Mouse (Mus musculus) heart, postnatal 0 days (tissue): ENCODE data around the gene Tmco1.

Source experiments
- CTCF ChIP-seq: IDR thresholded peaks from 2 replicates; pipeline ENCODE4 v1.5.1; 2016; ENCODE audit warnings: antibody characterized with exemption, control low read depth, low read depth
- EP300 ChIP-seq: IDR thresholded peaks from 2 replicates; pipeline ENCODE4 v1.6.1; 2016; ENCODE audit warnings: antibody characterized with exemption, low read depth

- 0 out of 2 replicates have a peak, but pooled peaks have one; percentile 38 for TF ChIP-seq EP300
- no peak for TF ChIP-seq CTCF
Measured at GRCm38 (mm10) chr1:167284837-167285319, 23.3 kb upstream of the Tmco1 start.
